Mouse (Mus musculus) lung, adult 2 months (tissue): ENCODE data around the gene Smpdl3b. TPM values are rescaled to one million over a fixed set of nuclear protein-coding genes. Genes with fewer than 3 reads are reported as not detected.
"Not testable (repeated sequence)": the region's sequence is repeated elsewhere in the genome, so short reads cannot be mapped to it uniquely, and the experiment has no call there.

Experiments used
- DNase-seq: peaks from one replicate; pipeline ENCODE4 v3.0.0; 2022
- H3K4me1 ChIP-seq: fragments of 200-500 bp; 2 replicates; pipeline ENCODE4 v1.6.1; 2011; ENCODE audit warnings: low read length; ENCODE audit not compliant: control insufficient read depth, insufficient read depth
- H3K4me3 ChIP-seq: fragments of 200-500 bp; replicated peaks from 2 replicates; pipeline ENCODE3; 2011; ENCODE audit warnings: low read depth, mild to moderate bottlenecking, control low read depth, low read length; ENCODE audit errors: extremely low read depth
- CTCF ChIP-seq: fragments of 200-500 bp; IDR thresholded peaks from 2 replicates; pipeline ENCODE4 v1.5.1; 2011; ENCODE audit warnings: mild to moderate bottlenecking, low read length, control low read depth; ENCODE audit not compliant: insufficient read depth
- POLR2A ChIP-seq: fragments of 200-500 bp; IDR thresholded peaks from 2 replicates; pipeline ENCODE4 v1.6.1; 2011; ENCODE audit warnings: low read depth, mild to moderate bottlenecking, control low read depth, low read length, borderline replicate concordance; ENCODE audit errors: extremely low read depth
- WGBS: fragments of 180-500 bp; shearing (Covaris S2); methylation state at CpG from one replicate; pipeline ENCODE4 v1.1.7; 2018; 5-methylcytosine and 5-hydroxymethylcytosine counted together
- polyA plus RNA-seq: library from polyadenylated mRNA; depleted of rRNA; stranded (reverse); fragments of >200 nt; gene quantifications from 2 replicates; pipeline ENCODE4 v1.2.3, GENCODE M21; 2012

The Smpdl3b gene
- polyA plus RNA-seq, 1 experiment, result 6.6 TPM

GRCm38 (mm10) chr4:132752992-132753391 is 4.1 kb downstream of the Smpdl3b start:
- TF ChIP-seq CTCF, result no peak
- no peak for TF ChIP-seq POLR2A
- Histone ChIP-seq H3K4me1 (no peaks in the 10 kb centered on the region), H3K4me3 (no peak overlapping the region)
- no peak for DNase-seq
- 66% methylated on average over 6 of the region's 6 CpGs for WGBS

- Histone ChIP-seq H3K4me3 (no peak overlapping the region), H3K4me1 (peaks cover 3% of the 10 kb centered on the region; the same call in 1 of the 2 replicates)
- no peak for DNase-seq
- WGBS, result 83% methylated on average over 6 of the region's 6 CpGs
- no peak for TF ChIP-seq CTCF
- no peak for TF ChIP-seq POLR2A
These were observed 7.6 kb downstream of the Smpdl3b start for GRCm38 (mm10) chr4:132749258-132749982.

GRCm38 (mm10) chr4:132748778-132749177 is 8.3 kb downstream of the Smpdl3b start:
- TF ChIP-seq POLR2A (no peak), CTCF (no peak)
- no peak overlapping the region for H3K4me3 ChIP-seq
- no peak for DNase-seq

GRCm38 (mm10) chr4:132747664-132748259 is 9.3 kb downstream of the Smpdl3b start:
- TF ChIP-seq POLR2A (peak; percentile 56; the same call in 1 of the 2 replicates), CTCF (no peak)
- WGBS, result 25% methylated on average over 9 of the region's 9 CpGs
- peak overlapping the region; percentile 64 for H3K4me3 ChIP-seq
- peak; percentile 46 for DNase-seq
- H3K4me1 ChIP-seq, result peaks cover 3% of the 10 kb centered on the region; the same call in 1 of the 2 replicates

More at GRCm38 (mm10) chr4:132748778-132749177, 8.3 kb downstream of the Smpdl3b start:
- 91% methylated on average over 4 of the region's 4 CpGs for WGBS
- H3K4me1 ChIP-seq, result peaks cover 3% of the 10 kb centered on the region; the same call in 1 of the 2 replicates

GRCm38 (mm10) chr4:132746911-132747517 is 10.0 kb downstream of the Smpdl3b start:
- no peak for TF ChIP-seq POLR2A
- TF ChIP-seq CTCF, result no peak
- DNase-seq, result no peak
- 77% methylated on average over 9 of the region's 9 CpGs for WGBS
- H3K4me3 ChIP-seq, result no peak overlapping the region
- peaks cover 3% of the 10 kb centered on the region; the same call in 1 of the 2 replicates for H3K4me1 ChIP-seq

- DNase-seq, result no peak
- WGBS, result 62% methylated on average over 11 of the region's 11 CpGs
- H3K4me3 ChIP-seq, result no peak overlapping the region
- peaks cover 3% of the 10 kb centered on the region; the same call in 1 of the 2 replicates for H3K4me1 ChIP-seq
- no peak for TF ChIP-seq POLR2A
- no peak for TF ChIP-seq CTCF
These were observed 12.8 kb downstream of the Smpdl3b start for GRCm38 (mm10) chr4:132743992-132744911.

- no peak for DNase-seq
- TF ChIP-seq CTCF (no peak), POLR2A (no peak)
These were observed 15.6 kb downstream of the Smpdl3b start for GRCm38 (mm10) chr4:132741491-132741890.

GRCm38 (mm10) chr4:132737154-132737553 is 19.9 kb downstream of the Smpdl3b start:
- H3K4me3 ChIP-seq, DNase-seq, H3K4me1 ChIP-seq: not testable (repeated sequence)
- 87% methylated on average over 9 of the region's 9 CpGs for WGBS

More at GRCm38 (mm10) chr4:132741491-132741890, 15.6 kb downstream of the Smpdl3b start:
- no peaks in the 10 kb centered on the region for H3K4me1 ChIP-seq
- no peak overlapping the region for H3K4me3 ChIP-seq
- WGBS, result 86% methylated on average over 7 of the region's 7 CpGs

GRCm38 (mm10) chr4:132735894-132736293 is 21.2 kb downstream of the Smpdl3b start:
- no peak overlapping the region for H3K4me3 ChIP-seq
- DNase-seq, result no peak
- no peaks in the 10 kb centered on the region for H3K4me1 ChIP-seq
- TF ChIP-seq POLR2A (no peak), CTCF (no peak)
- 57% methylated on average over 3 of the region's 3 CpGs for WGBS
